Mouse (Mus musculus): ENCODE measurements around the gene Scrn2. TPM values are rescaled to one million over a fixed set of nuclear protein-coding genes. Genes with fewer than 3 reads are reported as not detected.

The Scrn2 gene
- total RNA-seq, 2 experiments from 2014 or later = 28.8 to 29.7 TPM

DNA sequence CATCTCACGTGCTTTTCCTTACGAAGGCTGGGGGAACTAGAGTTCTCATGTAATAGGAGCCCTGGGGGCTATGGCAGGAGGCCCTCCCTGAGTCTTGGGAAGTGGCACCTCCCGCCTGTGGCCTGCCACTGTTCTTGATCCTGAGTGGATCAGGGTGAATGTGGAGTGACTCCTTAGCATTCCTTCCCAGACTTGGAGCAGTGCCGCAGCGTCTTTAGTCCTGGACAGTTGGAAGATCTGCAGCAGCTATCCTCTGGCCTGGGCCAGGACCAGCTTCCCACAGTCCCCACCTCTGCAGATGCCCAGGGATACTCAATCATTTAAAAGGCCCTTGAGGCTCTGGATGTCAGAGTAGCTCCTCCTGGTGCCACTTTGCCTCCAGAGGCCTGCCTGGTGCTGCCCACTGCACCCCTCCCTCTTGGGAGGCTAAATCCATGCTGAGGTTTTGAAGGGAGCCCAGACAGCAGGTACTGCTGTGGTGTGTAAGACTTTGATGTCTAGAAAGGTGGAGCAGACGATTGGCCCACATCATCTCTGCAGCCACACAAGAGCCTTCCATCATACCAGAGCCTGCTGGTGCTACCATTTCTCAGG lies 19.9 kb downstream of the Scrn2 start:
- DNase-seq (ENCODE audit: low spot score in 2 of 2) = no peak

DNA sequence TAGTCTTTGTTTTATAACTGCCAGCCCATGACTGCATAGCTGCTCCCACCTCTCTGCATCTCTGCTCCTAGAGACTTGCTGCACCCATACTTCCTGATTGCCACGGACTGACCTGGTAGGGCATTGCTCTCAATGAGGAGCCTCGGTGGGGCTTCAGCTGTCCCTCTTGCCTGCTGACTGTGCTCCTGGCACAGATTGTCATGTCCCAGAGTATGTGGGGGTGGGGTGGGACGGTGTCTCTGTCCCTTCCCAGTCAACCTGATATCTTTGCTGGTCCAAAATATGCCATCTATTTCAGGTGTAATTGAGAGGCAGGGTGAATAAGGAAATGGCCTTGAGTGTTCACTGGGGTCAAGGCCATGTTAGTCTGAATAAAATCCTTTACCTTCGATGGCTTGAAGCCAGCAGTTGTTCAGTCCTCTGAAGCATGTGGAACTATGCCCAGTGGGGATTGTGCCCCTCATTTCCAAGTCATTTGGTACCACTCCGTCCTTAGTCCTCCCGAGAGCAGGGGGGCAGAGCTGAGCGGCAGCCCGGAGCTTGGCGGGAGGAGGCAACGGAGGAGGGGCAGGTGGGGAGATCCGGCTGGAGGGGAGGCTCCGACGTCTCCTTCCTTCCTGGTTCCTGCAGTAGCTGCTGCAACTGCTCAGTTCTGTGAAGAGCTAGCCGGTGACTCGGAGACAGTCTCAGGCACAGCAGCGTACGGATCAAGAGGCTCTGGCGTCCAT lies 20.6 kb downstream of the Scrn2 start, which contains the start of gene Osbpl7:
Osbpl7 (plus strand) TSS at position 413 of the 728 bp plus-strand sequence.
- DNase-seq (ENCODE audit: low spot score in 2 of 2) = peak; percentile 50 to 63

DNA sequence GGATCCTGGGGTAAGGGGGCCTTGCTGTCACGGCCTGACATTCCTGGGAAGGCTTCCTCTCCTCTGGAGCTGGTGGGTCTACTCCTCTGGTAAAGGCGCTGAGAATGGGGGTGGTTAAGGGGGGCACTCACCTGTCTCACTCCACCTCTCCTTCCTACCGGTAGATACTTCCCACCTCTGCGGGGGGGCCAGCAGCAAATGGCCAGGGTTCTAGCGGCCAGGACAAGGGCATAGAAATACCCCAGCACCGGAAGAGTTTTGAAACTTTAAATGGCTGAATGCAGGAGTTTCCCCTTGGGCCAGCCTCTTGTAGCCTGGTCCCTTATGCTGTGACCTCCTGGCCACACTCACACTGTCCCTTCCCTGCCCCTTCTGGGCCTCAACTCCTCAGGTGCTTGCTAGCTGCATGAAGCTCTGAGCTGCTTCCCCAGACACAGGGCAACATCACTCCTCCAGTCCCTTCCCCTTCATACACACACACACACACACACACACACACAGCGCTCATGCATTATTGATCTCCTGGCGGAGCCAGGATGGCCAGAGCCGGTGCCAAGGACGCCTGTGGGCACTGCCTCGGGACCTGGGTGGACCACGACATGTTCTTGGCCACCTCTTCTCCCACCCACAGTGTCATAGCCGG lies 21.3 kb downstream of the Scrn2 start:
- DNase-seq (ENCODE audit: low spot score in 2 of 2) = no peak

DNA sequence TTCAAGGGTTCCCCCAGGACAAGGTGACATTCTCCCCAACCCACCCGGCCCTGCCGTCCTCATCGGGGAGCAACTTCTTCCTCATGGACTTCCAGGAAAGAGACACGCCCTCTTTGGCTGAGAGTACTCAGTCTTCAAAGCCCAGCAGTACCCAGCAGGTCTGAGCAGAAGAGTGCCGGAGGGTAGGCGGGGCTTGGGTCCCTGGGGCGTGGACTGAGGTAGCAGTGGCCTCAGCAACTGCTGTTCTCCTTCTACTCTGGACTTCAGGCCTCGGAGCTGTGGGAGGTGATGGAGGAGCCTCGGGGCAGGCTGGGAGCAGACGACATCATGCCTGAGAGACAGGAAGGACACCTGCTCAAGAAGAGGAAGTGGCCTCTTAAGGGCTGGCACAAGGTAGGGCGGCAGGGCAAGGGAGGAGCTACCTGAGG lies 22.5 kb downstream of the Scrn2 start:
- no peak for DNase-seq (ENCODE audit: low spot score in 2 of 2)

DNA sequence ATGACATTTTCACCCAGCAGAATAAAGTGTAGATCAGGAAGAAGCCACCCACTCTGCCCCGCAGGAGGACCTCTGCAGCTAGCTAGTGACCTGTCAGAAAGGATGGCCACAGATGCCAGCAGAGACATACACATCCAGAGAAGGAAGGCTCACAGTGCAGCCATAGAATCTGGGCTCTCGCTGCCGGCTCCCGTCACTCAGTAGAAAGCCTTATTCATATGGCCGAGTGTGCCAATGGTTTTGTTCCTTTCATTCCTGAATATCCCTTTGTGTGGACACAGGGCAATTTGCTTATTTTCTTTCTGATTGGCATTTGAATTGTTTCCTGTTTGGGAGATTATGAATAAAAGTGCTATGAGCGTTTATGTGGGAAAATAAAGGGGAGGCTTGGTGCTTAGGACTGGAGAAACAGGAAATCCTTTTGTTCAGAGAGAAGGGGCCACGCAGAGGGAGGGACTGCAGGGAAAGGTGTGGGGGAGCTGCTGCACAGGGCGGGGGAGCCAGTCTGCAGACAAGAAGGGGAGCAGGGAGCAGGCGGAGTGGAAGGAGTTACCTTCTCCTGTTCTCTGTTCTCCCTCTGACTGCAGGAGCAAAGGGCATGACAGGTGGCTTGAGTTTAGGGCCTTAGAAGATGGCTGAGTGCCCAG lies 33.7 kb downstream of the Scrn2 start:
- no peak for DNase-seq (ENCODE audit: low spot score in 2 of 2)

DNA sequence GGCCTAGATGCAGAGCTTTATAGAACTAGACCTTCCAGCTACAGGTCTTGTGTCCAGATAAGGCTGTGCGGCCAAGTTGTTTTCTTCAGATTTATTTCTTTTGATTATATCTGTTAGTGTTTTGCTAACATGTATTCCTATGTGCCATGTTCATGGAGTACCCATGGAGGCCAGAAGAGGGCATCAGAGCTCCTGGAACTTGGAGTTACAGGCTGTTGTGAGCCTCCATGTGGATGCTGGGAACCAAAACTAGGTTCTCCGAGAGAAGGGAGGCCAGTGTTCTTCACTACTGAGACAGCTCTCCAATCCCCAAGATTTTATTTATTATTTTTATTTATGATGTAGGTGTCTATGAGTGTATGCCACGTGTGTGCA lies 34.2 kb downstream of the Scrn2 start:
- DNase-seq (ENCODE audit: low spot score in 2 of 2) = no peak

DNA sequence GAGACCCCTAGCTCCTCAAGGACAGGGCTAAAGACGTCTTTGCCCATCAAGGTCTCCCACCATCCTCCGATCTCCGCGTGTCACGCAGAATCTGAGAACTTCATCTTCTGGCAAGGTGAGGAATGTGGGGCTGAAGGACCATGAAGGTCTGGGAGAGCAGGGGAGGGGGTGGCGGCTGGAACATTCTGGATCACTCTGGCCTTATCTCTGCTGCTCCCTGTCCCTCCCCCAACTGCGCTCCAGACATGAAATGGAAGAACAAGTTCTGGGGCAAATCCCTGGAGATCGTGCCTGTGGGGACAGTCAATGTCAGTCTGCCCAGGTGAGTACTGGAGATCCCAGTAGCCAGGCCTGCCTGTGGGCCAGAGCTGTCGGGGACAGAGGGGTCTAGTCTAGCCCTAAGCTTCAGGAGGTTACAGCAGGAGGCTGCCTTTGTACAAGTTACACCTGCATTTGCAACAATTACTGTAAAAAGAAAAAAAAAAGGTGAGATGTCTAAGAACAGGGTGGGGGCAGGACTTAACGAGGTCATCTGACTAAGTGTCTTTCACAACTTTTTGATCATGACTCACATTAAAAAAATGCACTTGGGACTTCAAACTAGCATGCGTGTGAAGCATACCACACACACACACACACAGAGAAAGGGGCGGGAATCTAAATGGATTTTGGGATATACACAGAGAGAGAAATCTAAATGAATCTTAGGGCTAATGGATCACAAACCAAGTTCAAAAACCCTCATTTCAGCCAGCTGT lies 36.0 kb downstream of the Scrn2 start:
- DNase-seq (ENCODE audit: low spot score in 2 of 2) = no peak

DNA sequence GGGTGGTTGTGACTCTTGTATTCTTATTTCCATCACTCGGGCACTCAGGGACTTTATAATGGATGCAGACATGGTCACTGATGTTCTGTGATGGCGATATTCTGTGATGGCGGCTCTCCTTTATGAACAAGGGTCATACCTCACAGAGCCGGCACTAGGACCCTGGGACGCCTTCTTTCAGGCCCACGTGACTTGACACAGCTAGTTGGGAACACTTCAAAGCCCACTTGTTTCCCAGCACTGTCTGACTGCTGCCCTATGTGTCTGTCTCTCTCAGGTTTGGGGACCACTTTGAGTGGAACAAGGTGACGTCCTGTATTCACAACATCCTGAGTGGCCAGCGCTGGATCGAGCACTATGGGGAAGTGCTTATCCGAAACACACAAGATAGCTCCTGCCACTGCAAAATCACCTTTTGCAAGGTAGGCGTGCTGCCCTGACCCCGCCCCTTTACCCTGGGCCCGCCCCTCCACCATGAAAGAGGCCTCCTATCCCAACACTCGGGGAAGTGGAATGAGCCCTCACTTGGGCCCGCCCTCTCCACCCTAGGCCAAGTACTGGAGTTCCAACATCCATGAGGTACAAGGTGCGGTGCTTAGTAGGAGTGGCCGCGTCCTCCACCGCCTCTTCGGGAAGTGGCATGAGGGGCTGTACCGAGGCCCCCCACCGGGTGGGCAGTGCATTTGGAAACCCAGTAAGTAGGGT lies 37.1 kb downstream of the Scrn2 start:
- no peak for DNase-seq (ENCODE audit: low spot score in 2 of 2)

DNA sequence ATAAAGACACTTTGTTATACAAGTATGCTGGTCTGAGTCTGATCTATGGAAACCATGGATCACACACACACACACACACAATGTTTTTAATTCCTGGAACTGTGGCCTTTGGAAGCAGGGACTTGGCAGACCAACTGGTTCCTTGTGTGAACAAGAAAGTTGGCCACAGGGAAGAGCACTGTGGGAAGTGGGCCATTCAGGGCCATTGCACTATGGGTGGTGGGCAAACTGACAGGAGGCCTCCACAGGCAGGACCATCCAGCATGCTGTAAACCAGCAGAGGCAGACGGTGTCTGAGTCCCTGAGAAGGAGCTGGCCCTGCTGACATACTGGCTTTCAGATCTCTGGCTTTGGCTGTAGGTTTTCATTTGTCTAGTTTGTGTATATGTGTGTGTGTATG lies 39.6 kb downstream of the Scrn2 start:
- no peak for DNase-seq (ENCODE audit: low spot score in 2 of 2)

DNA sequence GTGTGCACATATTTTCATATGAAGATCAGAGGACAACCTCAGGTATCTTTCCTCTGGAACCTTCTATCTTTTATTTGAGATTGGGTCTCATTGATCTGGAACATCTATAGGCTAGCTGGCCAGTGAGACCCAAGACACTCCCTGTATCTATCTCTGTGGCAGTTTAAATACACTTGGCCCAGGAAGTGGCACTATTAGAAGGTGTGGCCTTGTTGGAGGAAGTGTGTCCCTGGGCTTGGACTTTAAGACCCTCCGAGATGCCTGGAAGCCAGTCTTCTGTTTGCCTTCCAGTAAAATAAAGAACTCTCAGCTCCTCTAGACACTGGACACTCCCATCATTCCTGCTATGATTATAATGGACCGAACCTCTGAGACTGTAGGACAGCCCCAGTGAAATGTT lies 40.0 kb downstream of the Scrn2 start:
- DNase-seq (ENCODE audit: low spot score in 2 of 2) = no peak

DNA sequence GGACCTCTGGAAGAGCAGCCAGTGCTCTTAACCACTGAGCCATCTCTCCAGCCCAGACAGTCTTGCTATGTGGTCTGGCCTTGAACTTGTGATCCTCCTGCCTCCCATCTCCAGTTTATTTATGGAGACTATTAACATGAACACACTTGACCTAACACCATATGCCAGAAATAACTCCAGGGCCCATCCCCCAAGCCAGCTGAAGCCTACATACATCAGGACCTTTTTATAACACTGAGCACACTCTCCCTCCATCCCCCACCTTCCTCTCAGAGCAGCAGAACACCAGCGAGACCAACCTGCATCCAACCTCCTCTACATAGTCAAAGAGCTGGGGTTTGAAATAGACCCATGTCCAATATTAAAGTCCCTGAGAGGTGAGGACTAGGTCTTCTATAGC lies 41.4 kb downstream of the Scrn2 start:
- no peak for DNase-seq (ENCODE audit: low spot score in 2 of 2)

DNA sequence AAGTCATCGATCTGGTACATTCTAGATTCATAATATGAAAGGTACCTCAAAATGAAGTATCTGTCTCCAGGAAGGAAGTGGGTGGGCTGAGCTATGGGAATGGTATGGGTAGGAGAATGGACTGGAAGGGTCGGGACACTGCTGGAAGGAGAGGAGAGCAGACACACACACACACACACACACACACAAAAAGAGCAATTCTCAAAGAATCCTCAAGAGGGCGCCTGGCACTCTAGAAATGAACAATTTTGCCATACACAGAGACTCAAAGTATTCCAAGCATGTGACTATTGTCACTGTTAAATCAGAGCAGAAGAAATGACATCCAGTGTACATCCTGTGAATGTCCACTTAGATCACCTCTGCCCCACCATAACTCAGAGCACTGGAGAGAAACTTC lies 42.8 kb downstream of the Scrn2 start:
- DNase-seq (ENCODE audit: low spot score in 2 of 2) = no peak

DNA sequence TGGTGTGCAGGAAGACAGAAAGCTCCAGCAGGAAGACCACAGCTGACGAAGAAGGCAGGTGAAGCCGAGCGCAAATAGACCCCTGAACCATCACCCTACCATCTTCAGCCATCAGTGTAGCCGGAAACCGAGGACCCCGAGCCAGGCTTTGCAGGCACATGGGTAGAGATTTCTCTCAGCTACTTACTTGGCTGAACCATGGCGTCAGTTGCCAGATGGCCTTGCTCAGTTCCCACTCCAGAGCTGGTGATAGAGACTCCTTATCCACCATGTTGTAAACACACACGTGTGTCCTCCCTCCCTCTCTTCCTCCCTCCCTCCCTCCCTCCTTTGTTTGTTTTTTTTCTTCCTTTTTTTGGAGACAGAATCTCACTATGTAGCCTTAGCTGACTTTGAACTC lies 44.5 kb downstream of the Scrn2 start:
- no peak for DNase-seq (ENCODE audit: low spot score in 2 of 2)

DNA sequence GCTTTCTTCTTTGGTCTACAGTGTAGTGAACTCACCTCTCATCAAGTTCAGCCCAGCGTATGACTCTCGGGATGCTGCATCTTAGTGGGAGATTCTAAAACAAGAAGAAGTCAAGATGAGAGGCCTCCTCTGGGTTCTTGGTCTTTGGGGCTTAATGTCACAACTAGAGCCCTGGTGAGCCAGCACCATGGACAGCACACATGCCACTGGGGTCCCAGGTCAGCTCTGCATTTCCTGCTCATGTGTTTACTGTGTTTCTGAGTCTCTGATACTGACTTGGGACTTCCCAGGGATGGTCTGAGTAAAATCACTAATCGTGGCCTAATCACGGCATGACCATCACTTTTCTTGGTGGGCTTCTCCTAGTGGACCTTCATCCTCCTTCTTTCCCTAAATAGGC lies 49.0 kb downstream of the Scrn2 start:
- DNase-seq (ENCODE audit: low spot score in 2 of 2) = no peak

DNA sequence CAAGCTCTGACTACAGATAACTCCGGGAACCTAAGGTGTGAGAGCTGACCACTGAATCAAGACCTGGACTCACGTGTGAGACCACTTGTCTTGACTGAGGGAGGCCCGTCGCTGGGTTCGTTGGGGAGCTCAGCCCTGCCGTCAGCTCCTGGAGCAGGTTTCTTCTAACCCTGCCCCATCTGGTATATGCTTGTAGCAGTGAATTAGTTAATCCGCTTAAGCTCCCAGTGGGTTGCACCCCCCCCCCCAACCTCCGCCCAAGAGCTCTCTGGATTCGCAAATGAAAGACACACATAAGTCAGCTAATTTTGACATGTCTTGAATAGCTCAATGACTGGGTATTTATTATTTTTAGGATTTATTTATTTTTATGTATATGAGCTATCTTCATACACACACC lies 50.6 kb downstream of the Scrn2 start:
- DNase-seq (ENCODE audit: low spot score in 2 of 2) = no peak

DNA sequence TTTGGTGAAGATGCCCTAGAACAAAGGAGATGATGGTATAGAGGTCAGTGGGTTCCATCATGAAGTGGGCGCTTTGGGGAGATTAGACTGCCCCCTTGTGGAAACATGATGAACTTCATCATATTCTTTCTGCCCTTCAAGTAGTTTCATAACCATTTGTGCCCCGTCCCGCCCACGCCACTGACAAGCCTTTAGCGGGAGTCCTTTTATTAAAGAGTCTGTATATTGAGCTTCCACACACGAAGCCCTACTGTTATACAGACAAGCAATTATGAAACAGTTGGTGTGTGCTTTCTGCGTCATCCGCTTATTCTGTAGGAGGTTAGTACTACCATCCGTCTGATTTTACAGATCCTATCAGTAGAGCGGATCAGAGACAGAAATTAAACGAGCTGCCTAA lies 53.2 kb downstream of the Scrn2 start:
- peak in 1 of 2 experiments; percentile 14 for DNase-seq (ENCODE audit: low spot score in 2 of 2)

Data from adrenal gland, postnatal 4 days (tissue).